Mouse (Mus musculus): ENCODE data around the gene Mrpl22.

Mrpl22 gene

GRCm38 (mm10) chr11:58189675-58190074 is 18.2 kb downstream of the Mrpl22 start:
- 95% methylated on average over 6 of the region's 6 CpGs for WGBS

GRCm38 (mm10) chr11:58193326-58193725 is 21.9 kb downstream of the Mrpl22 start:
- WGBS, result 31% methylated on average over 3 of the region's 3 CpGs

DNA sequence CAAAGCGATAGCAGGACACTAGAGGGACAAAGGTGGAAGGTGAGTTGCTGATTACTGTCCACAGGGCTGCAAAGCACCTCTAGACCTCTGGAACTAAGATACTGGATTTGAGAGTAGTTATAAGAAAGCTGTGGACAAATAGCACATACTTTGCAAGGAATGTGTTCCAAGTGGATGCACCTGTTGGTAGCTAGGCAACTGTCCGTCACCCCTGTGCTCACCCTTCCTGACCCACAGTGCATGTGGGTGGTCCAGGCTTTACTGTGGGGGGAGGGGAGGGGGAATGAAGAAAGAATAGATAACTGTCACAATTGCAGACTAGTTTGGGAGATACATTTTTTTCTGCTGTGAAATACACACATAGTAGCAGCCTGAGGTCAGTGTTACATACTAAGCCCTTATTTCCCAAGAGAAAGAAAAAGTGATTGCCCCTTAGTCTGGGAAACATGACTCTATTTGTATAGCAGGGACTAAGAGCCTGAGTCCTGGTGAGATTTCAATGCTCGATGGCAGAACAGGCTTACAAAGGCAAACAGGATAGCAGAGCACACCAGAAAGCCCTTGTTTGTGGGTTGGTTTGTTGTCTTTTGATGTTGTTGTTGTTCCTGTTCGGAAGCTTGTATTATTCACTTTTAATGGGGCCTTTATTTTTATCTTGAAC is 22.5 kb downstream of the Mrpl22 start:
- 56% methylated on average over 4 of the region's 4 CpGs for WGBS

- WGBS, result 90% methylated on average over 4 of the region's 4 CpGs
Measured at GRCm38 (mm10) chr11:58198663-58199062, 27.2 kb downstream of the Mrpl22 start.

DNA sequence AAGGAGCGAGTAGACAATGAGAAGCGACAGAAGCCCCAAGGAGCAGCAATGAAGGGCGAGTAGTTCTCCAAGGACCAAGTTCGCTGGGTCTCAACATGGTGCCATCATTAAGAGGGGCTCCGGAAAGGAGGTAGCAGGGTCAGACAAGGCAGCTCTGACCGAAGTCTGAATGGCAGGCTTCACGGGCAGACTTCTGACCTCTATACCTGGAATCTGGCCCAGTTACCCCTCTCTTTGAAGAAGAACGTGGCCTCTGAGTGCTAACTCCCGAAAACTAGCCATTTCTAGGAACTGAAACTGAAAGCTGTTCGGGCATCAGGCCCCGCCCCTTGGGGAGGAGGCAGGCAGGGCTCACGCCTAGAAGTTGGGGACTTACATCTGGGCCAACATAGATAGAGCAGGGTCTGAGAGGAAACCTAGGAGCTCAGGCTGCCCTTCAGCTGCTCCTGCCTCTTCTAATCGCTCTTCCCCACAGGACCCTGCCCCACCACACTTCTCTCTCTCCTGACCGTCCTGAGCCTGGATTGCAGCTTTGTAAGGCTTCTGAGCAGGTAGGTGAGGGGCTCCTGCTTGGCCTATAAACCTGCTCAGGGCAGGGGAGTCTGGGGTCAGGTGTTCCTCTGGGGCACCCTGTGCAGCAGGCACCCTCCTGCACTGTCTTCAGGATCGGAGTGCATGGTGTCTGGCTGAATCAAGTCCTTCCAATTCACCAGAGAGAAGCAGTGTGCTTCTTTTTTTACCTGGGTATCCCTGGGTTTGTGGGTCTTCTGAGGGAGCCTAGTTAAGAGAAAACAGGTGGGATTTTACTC is 28.0 kb downstream of the Mrpl22 start, which contains the start of the genes Igtp and Irgm2:
Gene Igtp (plus strand): TSS at position 328 of the 809 bp plus-strand sequence.
Gene Irgm2 (plus strand): TSS at position 390 of the 809 bp plus-strand sequence.
- 9% methylated on average over 15 of the region's 15 CpGs for WGBS

GRCm38 (mm10) chr11:58200226-58200625 is 28.8 kb downstream of the Mrpl22 start:
- WGBS, result 74% methylated on average over 4 of the region's 4 CpGs

- WGBS, result 79% methylated on average over 12 of the region's 12 CpGs
Measured at GRCm38 (mm10) chr11:58201052-58201451, 29.6 kb downstream of the Mrpl22 start.

- 84% methylated on average over 1 of the region's 1 CpGs for WGBS
Measured at GRCm38 (mm10) chr11:58210321-58210886, 38.9 kb downstream of the Mrpl22 start.

- 34% methylated on average over 9 of the region's 9 CpGs for WGBS
Measured at GRCm38 (mm10) chr11:58211062-58211681, 39.7 kb downstream of the Mrpl22 start.

DNA sequence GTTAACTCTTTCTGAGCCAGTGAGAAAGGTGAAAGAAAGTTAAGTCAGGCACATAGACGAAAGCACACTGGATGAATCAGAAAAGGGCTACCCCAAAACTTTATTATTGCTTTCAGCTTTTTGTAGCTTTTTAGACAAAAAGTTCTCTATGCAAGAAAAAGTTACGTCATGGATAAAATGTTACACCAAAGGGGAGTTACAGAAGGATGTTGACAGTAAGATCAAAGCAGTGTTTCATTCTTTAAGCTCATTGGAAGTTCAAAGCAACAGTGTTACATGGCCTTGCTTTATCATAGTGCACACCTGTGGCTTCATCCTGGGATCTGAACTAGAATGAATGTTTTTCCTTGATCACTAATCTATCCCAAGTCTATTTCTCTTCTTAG is 40.2 kb downstream of the Mrpl22 start:
- WGBS, result 40% methylated on average over 2 of the region's 2 CpGs

DNA sequence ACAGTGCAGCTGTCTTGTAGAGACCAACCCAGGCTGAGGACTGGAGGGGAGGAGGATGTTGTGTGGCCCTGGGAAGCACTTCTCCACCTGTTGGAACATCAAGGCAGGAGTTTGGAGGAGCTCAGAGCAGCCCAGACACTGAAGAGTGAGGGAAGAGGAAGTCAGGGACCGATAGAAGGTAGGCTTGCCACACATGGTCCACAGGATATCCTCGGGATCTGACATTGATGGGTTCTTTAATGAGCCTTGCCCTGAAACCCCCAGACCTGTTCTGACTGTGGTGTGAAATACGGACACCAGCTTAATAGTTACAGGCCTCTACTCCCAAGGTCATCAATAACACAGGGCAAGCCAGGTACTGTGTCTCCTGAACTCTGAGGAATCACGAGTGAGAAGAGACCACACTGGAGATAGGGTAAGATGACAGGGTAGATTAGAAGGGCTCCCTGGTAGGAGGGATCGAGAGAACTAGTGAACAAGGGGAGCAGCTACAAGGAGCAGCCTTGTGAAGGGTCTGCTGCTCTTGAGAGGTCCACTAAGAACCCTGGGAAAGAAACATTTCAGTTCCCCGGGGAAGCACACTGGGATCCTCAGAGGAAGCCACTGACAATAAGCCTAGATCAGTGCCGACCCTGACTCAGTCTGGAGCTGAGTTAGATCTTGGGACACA is 42.3 kb downstream of the Mrpl22 start:
- WGBS, result 81% methylated on average over 7 of the region's 7 CpGs

- 45% methylated on average over 17 of the region's 17 CpGs for WGBS
Measured at GRCm38 (mm10) chr11:58214391-58215048, 43.1 kb downstream of the Mrpl22 start.

- WGBS, result 56% methylated on average over 2 of the region's 3 CpGs
Measured at GRCm38 (mm10) chr11:58215049-58215430, 43.6 kb downstream of the Mrpl22 start.

- 75% methylated on average over 5 of the region's 5 CpGs for WGBS
Measured at GRCm38 (mm10) chr11:58215814-58216213, 44.4 kb downstream of the Mrpl22 start.

DNA sequence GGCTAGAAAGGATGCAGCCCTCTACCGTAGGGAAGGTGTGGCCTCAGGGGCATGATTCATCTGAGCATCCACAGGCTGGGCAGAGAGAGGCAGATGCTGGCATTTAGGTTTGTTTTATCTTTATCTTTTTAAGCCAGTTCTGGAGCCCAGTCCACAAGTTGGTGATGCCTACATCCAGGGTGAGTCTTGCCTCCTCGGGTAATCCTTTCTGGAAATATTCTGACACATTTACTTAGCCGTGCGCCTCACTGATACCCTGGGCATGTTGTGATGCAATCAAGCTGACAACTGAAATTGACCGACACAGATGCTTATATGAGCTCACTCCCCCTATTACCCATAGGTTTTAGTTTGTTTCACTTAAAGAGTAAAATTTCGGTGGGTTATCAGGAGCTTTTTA is 45.4 kb downstream of the Mrpl22 start:
- 76% methylated on average over 6 of the region's 6 CpGs for WGBS

- WGBS, result 46% methylated on average over 4 of the region's 4 CpGs
Measured at GRCm38 (mm10) chr11:58223751-58224150, 52.3 kb downstream of the Mrpl22 start.

- 71% methylated on average over 7 of the region's 7 CpGs for WGBS
Measured at GRCm38 (mm10) chr11:58224313-58224712, 52.9 kb downstream of the Mrpl22 start.

DNA sequence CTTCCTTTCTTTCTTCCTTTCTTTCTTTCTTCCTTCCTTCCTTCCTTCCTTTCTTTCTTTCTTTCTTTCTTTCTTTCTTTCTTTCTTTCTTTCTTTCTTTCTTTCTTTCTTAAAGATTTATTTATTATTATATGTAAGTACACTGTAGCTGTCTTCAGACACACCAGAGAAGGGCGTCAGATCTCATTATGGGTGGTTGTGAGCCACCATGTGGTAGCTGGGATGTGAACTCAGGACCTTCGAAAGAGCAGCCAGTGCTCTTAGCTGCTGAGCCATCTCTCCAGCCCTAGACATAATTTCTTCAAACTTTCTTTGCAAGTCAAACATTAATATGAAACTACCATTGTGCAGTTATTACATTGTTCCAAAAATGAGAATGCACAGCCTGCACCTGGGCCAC is 53.4 kb downstream of the Mrpl22 start:
- 85% methylated on average over 2 of the region's 2 CpGs for WGBS

- WGBS, result 17% methylated on average over 5 of the region's 5 CpGs
Measured at GRCm38 (mm10) chr11:58225655-58226054, 54.2 kb downstream of the Mrpl22 start.

GRCm38 (mm10) chr11:58228021-58228420 is 56.6 kb downstream of the Mrpl22 start:
- 85% methylated on average over 2 of the region's 2 CpGs for WGBS

Data from cerebral cortex, adult 2 months (tissue).